Mouse (Mus musculus): ENCODE measurements at regions not wholly inside any gene's neighbourhood (a gene's known extent, or its start where the extent isn't known, plus 50 kb on each side); places are given as distances from the start of the nearest gene placed in this dataset.
A peak's percentile ranks its signal among the peaks of the same experiment; 100 is the strongest.

- DNase-seq (ENCODE audit: low spot score in 2 of 2) = peak in 1 of 2 experiments; percentile 52
Measured at GRCm38 (mm10) chr1:77943101-77943500, 253.8 kb downstream of the Pax3 start.

- no peak for DNase-seq (ENCODE audit: low spot score in 2 of 2)
Measured at GRCm38 (mm10) chr1:77933095-77933766, 263.7 kb downstream of the Pax3 start.

DNA sequence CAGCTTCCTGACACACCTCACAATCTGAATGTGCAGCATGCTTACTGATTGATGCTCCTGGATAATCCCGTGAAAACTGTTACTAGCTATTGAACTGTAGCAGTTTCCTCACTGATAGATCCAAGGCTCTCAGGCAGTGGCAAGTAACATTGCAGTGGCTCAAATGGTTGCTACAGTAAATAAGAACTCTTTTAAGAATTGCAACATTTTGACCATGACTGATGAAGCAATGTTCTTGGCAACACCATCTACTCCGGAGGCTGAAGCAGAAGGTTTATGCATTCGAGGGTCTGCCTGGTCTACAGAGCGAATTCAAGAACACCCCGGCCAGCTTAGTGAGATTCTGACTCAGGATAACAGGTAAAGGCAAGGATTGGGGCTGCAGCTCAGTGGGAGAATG, 264.7 kb downstream of the Pax3 start:
- DNase-seq (ENCODE audit: low spot score in 2 of 2) = no peak

- DNase-seq (ENCODE audit: low spot score in 2 of 2) = no peak
Measured at GRCm38 (mm10) chr1:77930661-77931060, 266.3 kb downstream of the Pax3 start.

DNA sequence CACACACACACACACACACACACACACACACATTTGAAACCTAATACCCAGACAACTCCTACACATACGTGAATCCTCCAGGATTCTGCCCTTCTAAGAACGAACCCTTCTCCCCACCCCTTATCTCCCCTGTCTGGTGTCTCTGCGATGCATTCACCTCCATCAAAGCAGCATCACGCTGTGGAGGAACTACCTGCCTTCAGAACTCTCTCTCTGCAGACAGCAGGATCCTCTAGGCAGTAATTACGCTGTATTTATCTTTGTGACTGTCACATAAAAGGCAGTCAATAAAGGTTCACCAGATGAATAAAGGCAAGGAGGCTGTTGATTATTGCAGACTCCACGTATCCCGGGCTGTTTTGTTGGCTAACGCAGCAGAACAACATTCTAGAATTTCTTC, 267.4 kb downstream of the Pax3 start:
- no peak for DNase-seq (ENCODE audit: low spot score in 2 of 2)

GRCm38 (mm10) chr1:77926146-77926545, 270.8 kb downstream of the Pax3 start:
- no peak for DNase-seq (ENCODE audit: low spot score in 2 of 2)

DNA sequence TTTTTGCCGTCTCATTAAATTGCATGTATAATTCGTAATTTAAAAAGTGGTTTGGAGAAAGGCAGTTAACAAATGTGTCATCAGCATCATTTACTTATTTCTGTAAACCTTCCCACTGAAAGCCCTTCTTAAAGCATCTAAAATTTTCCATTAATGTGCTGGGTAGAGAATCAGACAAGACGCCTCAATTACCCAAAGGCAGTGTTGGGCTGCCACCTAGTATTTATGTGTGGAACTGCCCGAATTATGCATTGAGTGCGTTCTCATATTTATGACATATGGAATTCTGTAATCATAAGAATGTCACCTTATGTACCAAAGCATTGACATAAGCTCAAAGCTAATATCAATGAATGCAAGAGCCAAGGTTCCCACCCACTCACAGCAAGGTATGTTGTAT, 300.7 kb downstream of the Pax3 start:
- peak; percentile 4 to 67 for DNase-seq (ENCODE audit: low spot score in 2 of 2)

DNA sequence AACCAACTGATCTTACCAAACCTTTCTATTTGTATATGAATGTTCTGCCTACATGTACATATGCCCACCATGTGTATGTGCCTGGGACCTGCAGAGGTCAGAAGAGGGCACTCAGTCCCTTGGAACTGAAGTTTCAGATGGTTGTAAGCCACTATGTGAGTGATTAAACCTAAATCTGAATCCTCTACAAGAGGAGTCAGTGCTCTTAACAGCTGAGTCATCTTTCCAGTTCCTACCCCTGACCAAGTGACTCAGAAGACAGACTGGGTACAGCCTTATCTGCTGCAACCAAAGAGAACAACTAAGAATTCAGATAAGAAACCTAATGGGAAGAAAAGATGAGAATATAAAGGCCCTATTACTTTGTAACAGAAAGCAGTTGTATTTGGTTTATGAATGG, 317.9 kb downstream of the Pax3 start:
- no peak for DNase-seq (ENCODE audit: low spot score in 2 of 2)

DNA sequence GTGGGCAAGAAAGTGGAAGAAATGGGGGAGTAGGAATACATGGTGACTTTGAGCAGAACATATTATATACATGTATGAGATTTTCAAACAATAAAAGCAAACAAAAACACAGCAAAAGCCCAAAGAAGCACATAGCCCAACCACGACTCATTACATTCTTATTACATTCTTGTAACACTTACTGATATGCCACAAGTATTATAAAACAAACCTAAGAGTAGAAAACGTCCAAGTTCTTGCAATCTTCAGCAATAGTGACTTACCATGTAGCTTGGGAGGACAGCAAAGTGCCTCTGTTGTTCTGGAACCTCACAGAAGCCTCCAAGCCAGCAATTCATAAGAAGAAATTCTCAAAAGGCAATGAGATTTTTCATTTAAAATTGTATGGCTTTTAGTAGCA, 326.8 kb downstream of the Pax3 start:
- no peak for DNase-seq (ENCODE audit: low spot score in 2 of 2)

DNA sequence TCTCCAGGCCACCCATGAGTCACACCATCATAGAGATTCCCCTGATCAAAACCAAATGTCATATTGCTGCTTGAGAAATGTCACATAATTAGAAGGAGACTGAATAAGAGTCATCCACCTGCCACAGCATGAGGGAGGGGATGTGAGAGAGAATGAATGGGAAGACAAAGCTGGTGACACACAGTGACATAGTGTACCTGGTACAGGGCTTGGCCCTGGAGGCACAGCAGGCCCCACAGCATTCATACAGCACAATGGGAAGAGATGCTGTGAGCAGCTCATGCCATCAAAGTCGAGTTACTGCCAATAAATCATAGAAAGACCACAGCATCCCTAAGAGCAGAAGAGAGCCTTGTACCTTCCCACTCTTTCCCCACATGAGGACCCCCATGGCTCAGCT, 327.8 kb downstream of the Pax3 start:
- no peak for DNase-seq (ENCODE audit: low spot score in 2 of 2)

DNA sequence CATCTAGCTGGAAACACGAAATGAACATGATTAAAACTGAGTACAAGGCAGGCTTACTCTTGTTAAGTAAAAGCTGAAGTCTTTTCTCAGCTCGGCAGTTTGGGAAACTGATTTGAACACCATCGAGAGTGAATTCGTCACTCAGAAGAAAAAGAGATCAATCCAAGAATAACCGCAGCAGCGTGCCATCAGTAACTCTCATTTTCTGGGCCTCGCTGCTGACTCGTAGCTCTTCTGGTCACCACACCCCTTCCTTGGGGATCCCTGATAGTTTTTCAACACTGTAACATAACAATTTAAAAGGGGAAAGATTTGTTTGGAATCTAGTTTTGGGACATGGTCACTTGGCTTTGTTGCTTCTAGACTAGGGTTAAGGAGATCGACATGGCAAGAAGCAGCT, 337.0 kb downstream of the Pax3 start:
- DNase-seq (ENCODE audit: low spot score in 2 of 2) = no peak

GRCm38 (mm10) chr1:77854366-77854765, 339.5 kb upstream of the Epha4 start:
- DNase-seq (ENCODE audit: low spot score in 2 of 2) = no peak

- DNase-seq (ENCODE audit: low spot score in 2 of 2) = no peak
Measured at GRCm38 (mm10) chr1:77847766-77848615, 333.1 kb upstream of the Epha4 start.

GRCm38 (mm10) chr1:77846039-77846727, 331.3 kb upstream of the Epha4 start:
- peak in 1 of 2 experiments; percentile 12 for DNase-seq (ENCODE audit: low spot score in 2 of 2)

GRCm38 (mm10) chr1:77840672-77841071, 325.8 kb upstream of the Epha4 start:
- DNase-seq (ENCODE audit: low spot score in 2 of 2) = no peak

DNA sequence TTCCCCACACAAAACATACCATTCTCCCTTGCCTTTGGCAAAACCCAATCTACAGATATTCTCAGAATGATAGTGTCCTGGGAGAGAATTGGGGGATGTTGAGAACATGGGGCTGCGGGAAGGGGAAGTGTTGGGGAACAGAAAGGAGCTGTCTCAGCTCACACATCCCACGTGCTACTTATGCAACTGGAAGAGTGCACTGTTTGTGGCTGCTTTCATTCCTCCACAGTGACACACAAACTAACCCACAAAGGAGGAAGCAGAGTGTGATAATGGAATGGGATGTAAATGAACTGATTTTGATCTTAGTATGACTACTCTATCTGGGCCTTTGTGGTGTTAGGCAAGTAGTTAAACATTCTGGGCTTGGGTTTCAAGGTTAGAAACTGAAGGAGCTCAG, 317.3 kb upstream of the Epha4 start:
- DNase-seq (ENCODE audit: low spot score in 2 of 2) = no peak

- peak; percentile 37 to 52 for DNase-seq (ENCODE audit: low spot score in 2 of 2)
Measured at GRCm38 (mm10) chr1:77824716-77825387, 310.0 kb upstream of the Epha4 start.

DNA sequence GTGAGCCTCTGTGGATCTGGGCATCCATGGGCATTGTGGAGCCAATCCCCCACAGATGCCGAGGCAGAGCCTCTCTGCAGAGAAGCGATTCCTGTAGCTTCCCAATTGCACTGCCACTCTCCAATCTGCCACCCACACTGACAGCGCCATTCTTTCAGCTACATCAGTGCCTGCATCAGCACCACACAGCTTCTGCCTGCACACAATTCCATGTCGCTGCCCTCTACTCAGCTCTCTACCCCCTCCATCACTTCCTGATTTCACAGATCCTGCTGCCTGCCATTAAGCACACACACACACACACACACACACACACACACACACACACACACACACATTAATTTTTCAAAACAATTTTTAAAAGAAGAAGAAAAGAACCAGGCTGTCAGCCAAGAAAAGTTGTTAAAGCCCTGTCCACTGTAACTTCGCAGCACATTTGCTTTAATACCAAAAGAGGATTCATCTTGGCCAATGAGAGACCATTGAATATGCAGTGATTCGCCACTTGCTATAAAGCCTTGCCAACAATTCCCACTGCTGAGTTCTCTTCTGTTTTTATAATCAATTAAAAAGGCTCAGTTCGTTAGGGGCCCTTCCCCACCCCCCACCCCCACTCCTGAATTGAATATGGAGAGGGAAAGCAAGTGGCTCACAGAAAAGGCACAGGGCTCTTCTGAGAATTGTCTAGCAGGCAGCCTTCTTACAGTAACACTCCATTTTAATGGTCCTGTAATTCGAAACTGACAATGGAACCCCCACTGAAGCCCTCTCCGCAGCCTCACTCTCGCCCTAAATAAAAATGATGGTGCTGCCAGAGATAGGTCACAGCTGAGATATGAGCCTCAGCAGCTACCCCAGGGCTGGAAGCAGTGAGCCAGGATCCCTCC, 309.2 kb upstream of the Epha4 start:
- peak; percentile 35 to 59 for DNase-seq (ENCODE audit: low spot score in 2 of 2)

- no peak for DNase-seq (ENCODE audit: low spot score in 2 of 2)
Measured at GRCm38 (mm10) chr1:77820101-77820500, 305.2 kb upstream of the Epha4 start.

DNA sequence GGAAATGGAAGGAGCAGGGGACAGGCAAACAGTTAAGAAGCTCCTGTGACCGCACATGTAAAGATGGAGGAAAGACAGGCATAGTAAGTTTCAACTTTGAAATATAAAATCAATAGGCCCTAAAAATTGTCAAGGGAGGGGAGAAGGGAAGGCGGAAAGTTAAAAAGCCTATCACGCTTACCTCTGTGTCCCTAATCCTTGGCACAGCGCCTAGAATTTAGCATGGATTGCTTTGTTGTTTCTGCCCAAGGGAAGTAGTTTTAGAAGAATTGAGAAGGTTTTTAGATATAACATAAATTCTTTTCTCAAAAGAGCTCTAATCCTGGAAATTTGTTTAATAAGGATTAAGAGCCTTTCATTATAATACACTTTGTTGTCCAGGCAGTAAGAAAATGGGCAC, 300.6 kb upstream of the Epha4 start:
- DNase-seq (ENCODE audit: low spot score in 2 of 2) = no peak

DNA sequence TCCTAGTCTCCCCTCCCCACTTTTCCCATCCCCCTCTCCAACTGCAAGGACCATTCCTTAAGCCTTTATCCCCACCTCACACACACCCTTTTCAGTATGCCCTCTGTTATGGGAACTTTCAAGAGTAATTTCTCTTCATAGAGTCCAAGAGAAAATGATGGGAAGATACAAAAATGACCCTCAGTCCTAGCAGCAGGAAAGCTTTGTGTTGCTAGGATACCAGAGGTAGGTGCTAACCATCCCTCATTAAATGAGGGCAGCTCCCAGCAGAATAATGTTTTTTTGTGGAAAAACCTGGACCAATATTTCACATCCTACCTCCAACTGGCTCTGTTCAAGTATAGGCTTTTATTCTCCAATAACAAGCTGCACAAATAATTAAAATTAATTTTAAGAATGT, 296.7 kb upstream of the Epha4 start:
- no peak for DNase-seq (ENCODE audit: low spot score in 2 of 2)

Measured in layer of hippocampus, postnatal 14 days (tissue).